Mouse (Mus musculus) embryonic fibroblast, embryonic 13.5 days (primary cell): ENCODE measurements around the gene Mmgt2. TPM values are rescaled to one million over a fixed set of nuclear protein-coding genes. Genes with fewer than 3 reads are reported as not detected.

Source experiments
- H3K27ac ChIP-seq: 2 replicates; pipeline ENCODE4 v1.5.1; 2012; ENCODE audit warnings: low read length, control low read depth, inconsistent platforms; ENCODE audit not compliant: insufficient read depth
- H3K4me1 ChIP-seq: 2 replicates; pipeline ENCODE4 v1.6.1; 2011; ENCODE audit warnings: low read length; ENCODE audit not compliant: control insufficient read depth, insufficient read depth
- H3K4me3 ChIP-seq: 2 replicates; pipeline ENCODE4 v1.5.1; 2011; ENCODE audit warnings: mild to moderate bottlenecking, control low read depth, low read length; ENCODE audit not compliant: insufficient read depth
- CTCF ChIP-seq: IDR thresholded peaks from 2 replicates; pipeline ENCODE4 v1.5.1; 2011; ENCODE audit warnings: mild to moderate bottlenecking, control low read depth, low read length, moderate library complexity, borderline replicate concordance; ENCODE audit not compliant: insufficient read depth
- POLR2A ChIP-seq: IDR thresholded peaks from 2 replicates; pipeline ENCODE4 v1.6.1; 2011; ENCODE audit warnings: low read depth, mild to moderate bottlenecking, control low read depth, low read length, moderate library complexity
- polyA plus RNA-seq: library from polyadenylated mRNA; stranded (reverse); fragments of >200 nt; gene quantifications from 2 replicates; pipeline ENCODE4 v1.2.4, GENCODE M21; 2011; ENCODE audit warnings: low read depth; ENCODE audit not compliant: missing spikeins, insufficient read length

The Mmgt2 gene
- 31.3 and 34.0 TPM in 2 replicates for polyA plus RNA-seq

GRCm38 (mm10) chr11:62648591-62649391 lies at the start of gene Mmgt2:
TSS of gene Mmgt2 (plus strand) at chr11:62648664.
- H3K4me1 ChIP-seq = peaks cover 26% of the 10 kb centered on the region
- peak; percentile 44 for TF ChIP-seq POLR2A
- TF ChIP-seq CTCF = peak; percentile 71
- peak within 1 kb of the TSS; percentile 82 for H3K4me3 ChIP-seq
- peak within 1 kb of the TSS; percentile 79 for H3K27ac ChIP-seq

DNA sequence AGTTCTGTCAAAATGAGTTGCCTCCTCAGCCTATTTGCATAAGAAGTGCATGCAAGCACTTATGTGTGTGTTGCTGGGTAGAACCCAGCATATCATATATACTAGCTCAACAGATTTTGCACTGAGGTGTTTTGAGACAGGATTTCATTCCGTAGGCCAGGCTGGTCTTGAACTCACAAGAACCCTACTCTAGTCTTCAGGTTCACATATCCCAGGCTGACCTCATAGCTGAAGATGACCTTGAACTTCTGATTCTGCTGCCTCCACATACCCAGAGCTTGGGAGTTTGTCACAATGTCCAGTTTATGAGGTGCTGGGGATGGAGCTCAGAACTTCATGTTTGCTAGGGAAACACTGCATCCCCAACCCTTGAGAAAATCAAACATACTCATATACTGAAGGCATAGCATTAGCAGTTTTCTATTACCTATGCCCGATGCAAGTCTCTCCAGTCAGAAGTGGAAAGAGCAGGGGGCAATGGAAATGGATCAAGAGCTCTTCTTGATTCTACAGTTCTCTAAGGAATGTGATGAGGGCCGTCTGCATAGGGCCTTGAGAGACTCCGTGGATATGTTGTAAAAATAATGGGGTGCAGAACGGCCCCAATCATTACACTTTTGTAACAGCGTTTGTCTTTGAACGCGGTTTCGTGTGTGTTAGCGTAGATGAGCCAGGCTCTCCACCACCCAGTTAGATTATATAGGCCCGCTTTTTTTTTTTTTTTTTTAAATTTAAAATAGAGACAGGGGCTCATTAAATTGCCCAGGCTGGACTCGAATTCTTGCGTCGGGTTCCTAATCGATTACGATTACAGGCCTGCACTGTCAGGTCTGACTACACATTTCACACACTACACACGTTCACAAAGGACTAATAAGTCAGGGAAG lies 46.5 kb upstream of the Mmgt2 start:
- 0 out of 2 replicates have a peak, but pooled peaks cover 3% of the 10 kb centered on the region for H3K4me1 ChIP-seq
- peak; percentile 4 for TF ChIP-seq POLR2A
- TF ChIP-seq CTCF = no peak
- peak overlapping the region; percentile 14; the same call in 1 of the 2 replicates for H3K4me3 ChIP-seq

DNA sequence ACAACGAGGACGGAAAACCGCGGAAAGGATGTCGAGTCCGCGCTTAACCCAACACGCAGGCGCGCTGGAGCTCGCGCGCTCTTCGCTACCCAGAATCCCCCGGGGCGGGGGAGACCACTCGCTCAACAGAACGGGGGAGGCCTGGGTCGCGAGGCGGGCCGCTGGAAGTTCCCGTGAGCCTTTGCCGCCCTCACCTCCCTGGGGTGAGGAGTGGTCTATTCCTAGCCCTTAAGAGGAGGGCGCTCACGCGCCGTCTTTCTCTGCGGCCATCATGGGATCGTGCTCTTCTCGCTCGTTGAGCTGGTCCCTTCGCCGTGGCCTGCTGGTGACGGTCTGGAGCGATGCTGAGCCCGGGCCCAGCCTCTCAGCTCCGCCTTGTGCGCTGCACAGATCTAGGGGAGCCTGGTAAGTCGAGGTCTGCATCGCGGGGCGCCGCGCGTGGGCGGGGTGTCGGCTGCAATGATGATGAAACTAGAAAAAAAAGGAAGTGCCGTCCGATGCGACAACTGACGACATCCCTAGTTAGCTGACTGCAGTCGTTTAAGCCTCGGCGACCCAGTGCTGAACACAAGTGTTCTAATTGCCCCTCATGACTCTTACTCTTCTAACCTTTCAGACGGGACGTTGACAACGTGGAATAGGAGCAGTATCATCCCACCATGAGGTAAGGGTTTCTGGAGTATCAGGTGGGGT lies 45.7 kb upstream of the Mmgt2 start:
- Histone ChIP-seq H3K4me3 (peak overlapping the region; percentile 86), H3K4me1 (0 out of 2 replicates have a peak, but pooled peaks cover 3% of the 10 kb centered on the region), H3K27ac (peak overlapping the region; percentile 75)
- TF ChIP-seq CTCF (no peak), POLR2A (peak; percentile 99)

More for the DNA sequence above, 46.5 kb upstream of the Mmgt2 start:
- peak overlapping the region; percentile 50 for H3K27ac ChIP-seq

DNA sequence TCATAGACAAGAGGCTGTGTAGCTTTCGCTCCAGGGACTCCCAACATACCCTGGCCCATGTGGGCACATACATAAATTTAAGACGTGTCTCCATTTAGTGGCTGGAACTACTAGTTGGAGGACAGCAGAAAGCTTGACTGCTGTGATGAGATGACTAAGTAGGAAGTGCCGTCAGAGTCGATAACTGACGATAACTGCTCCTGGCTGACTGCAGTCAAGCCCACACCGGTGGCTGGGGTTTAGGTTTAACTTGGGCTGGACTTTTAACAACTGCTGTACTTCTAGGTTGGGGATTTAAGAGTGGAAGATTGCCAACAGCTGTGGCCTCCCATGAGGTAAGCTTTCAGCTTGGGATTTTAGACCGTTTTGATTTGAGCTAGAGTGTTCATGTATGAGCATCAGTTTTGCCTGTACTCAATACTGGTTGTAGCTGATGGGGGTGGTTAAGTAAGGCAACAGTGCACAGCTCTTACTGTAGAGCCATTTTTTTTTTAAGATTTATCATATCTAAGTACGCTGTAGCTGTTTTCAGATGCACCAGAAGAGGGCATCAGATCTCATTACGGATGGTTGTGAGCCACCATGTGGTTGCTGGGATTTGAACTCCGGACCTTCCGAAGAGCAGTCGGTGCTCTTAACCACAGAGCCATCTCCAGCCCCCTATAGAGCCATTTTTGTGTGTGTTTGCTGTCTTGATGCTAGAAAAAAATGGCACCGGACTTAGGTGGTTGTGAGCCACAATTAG lies 45.0 kb upstream of the Mmgt2 start:
- Histone ChIP-seq H3K4me3 (peak overlapping the region; percentile 86), H3K4me1 (0 out of 2 replicates have a peak, but pooled peaks cover 3% of the 10 kb centered on the region), H3K27ac (peak overlapping the region; percentile 75)
- no peak for TF ChIP-seq CTCF
- no peak for TF ChIP-seq POLR2A

- Histone ChIP-seq H3K4me3 (peak overlapping the region; percentile 86), H3K27ac (peak overlapping the region; percentile 56), H3K4me1 (0 out of 2 replicates have a peak, but pooled peaks cover 3% of the 10 kb centered on the region)
- TF ChIP-seq POLR2A (no peak), CTCF (no peak)
Observed at GRCm38 (mm10) chr11:62604123-62604706, 44.2 kb upstream of the Mmgt2 start.

GRCm38 (mm10) chr11:62604886-62605618 lies 43.4 kb upstream of the Mmgt2 start:
- peak overlapping the region; percentile 7 for H3K27ac ChIP-seq

GRCm38 (mm10) chr11:62605619-62606298 lies 42.7 kb upstream of the Mmgt2 start:
- H3K4me3 ChIP-seq = peak overlapping the region; percentile 86; the same call in 1 of the 2 replicates
- 0 out of 2 replicates have a peak, but pooled peaks cover 3% of the 10 kb centered on the region for H3K4me1 ChIP-seq
- H3K27ac ChIP-seq = no peak overlapping the region
- TF ChIP-seq POLR2A = peak; percentile 55
- TF ChIP-seq CTCF = no peak

More at GRCm38 (mm10) chr11:62604886-62605618, 43.4 kb upstream of the Mmgt2 start:
- Histone ChIP-seq H3K4me3 (peak overlapping the region; percentile 86), H3K4me1 (0 out of 2 replicates have a peak, but pooled peaks cover 3% of the 10 kb centered on the region)
- TF ChIP-seq POLR2A (peak; percentile 21; the same call in 1 of the 2 replicates), CTCF (no peak)
